Mouse (Mus musculus): ENCODE measurements at regions not wholly inside any gene's neighbourhood (a gene's known extent, or its start where the extent isn't known, plus 50 kb on each side); places are given as distances from the start of the nearest gene placed in this dataset.

GRCm38 (mm10) chr13:51926764-51927163 lies 80.3 kb downstream of the Gadd45g start:
- Histone ChIP-seq H3K27ac (ENCODE audit: insufficient read depth, low read depth, low read length) (no peak overlapping the region), H3K4me1 (ENCODE audit: control insufficient read depth, insufficient read depth, low read length) (peaks cover 2% of the 10 kb centered on the region; the same call in 1 of the 2 replicates), H3K4me3 (ENCODE audit: insufficient read depth, low read length) (no peak overlapping the region)
- TF ChIP-seq POLR2A (IDR thresholded peaks at IDR 0.05; ENCODE audit: borderline replicate concordance, low read depth, low read length) = no peak
- TF ChIP-seq CTCF (IDR thresholded peaks at IDR 0.05; ENCODE audit: low read depth, low read length) = no peak

- TF ChIP-seq POLR2A (IDR thresholded peaks at IDR 0.05; ENCODE audit: borderline replicate concordance, low read depth, low read length) (no peak), CTCF (IDR thresholded peaks at IDR 0.05; ENCODE audit: low read depth, low read length) (no peak)
- H3K4me1 ChIP-seq (ENCODE audit: control insufficient read depth, insufficient read depth, low read length) = no peaks in the 10 kb centered on the region
- no peak overlapping the region for H3K27ac ChIP-seq (ENCODE audit: insufficient read depth, low read depth, low read length)
- no peak overlapping the region for H3K4me3 ChIP-seq (ENCODE audit: insufficient read depth, low read length)
These were observed 83.3 kb downstream of the Gadd45g start for GRCm38 (mm10) chr13:51929730-51930129.

GRCm38 (mm10) chr13:51930301-51930747 lies 83.8 kb downstream of the Gadd45g start:
- Histone ChIP-seq H3K27ac (ENCODE audit: insufficient read depth, low read depth, low read length) (no peak overlapping the region), H3K4me3 (ENCODE audit: insufficient read depth, low read length) (no peak overlapping the region), H3K4me1 (ENCODE audit: control insufficient read depth, insufficient read depth, low read length) (no peaks in the 10 kb centered on the region)
- TF ChIP-seq CTCF (IDR thresholded peaks at IDR 0.05; ENCODE audit: low read depth, low read length) = no peak
- no peak for TF ChIP-seq POLR2A (IDR thresholded peaks at IDR 0.05; ENCODE audit: borderline replicate concordance, low read depth, low read length)

GRCm38 (mm10) chr13:51930931-51931330 lies 84.5 kb downstream of the Gadd45g start:
- no peak for TF ChIP-seq CTCF (IDR thresholded peaks at IDR 0.05; ENCODE audit: low read depth, low read length)
- no peak for TF ChIP-seq POLR2A (IDR thresholded peaks at IDR 0.05; ENCODE audit: borderline replicate concordance, low read depth, low read length)
- Histone ChIP-seq H3K4me1 (ENCODE audit: control insufficient read depth, insufficient read depth, low read length) (no peaks in the 10 kb centered on the region), H3K4me3 (ENCODE audit: insufficient read depth, low read length) (no peak overlapping the region), H3K27ac (ENCODE audit: insufficient read depth, low read depth, low read length) (no peak overlapping the region)

- no peak for TF ChIP-seq CTCF (IDR thresholded peaks at IDR 0.05; ENCODE audit: low read depth, low read length)
- TF ChIP-seq POLR2A (IDR thresholded peaks at IDR 0.05; ENCODE audit: borderline replicate concordance, low read depth, low read length) = no peak
- Histone ChIP-seq H3K4me1 (ENCODE audit: control insufficient read depth, insufficient read depth, low read length) (no peaks in the 10 kb centered on the region), H3K27ac (ENCODE audit: insufficient read depth, low read depth, low read length) (no peak overlapping the region), H3K4me3 (ENCODE audit: insufficient read depth, low read length) (no peak overlapping the region)
These were observed 89.3 kb downstream of the Gadd45g start for GRCm38 (mm10) chr13:51935827-51936226.

GRCm38 (mm10) chr13:51936441-51936840 lies 90.0 kb downstream of the Gadd45g start:
- no peaks in the 10 kb centered on the region for H3K4me1 ChIP-seq (ENCODE audit: control insufficient read depth, insufficient read depth, low read length)
- TF ChIP-seq CTCF (IDR thresholded peaks at IDR 0.05; ENCODE audit: low read depth, low read length) (no peak), POLR2A (IDR thresholded peaks at IDR 0.05; ENCODE audit: borderline replicate concordance, low read depth, low read length) (no peak)
- H3K4me3 ChIP-seq (ENCODE audit: insufficient read depth, low read length) = no peak overlapping the region
- no peak overlapping the region for H3K27ac ChIP-seq (ENCODE audit: insufficient read depth, low read depth, low read length)

GRCm38 (mm10) chr13:51937898-51938297 lies 91.4 kb downstream of the Gadd45g start:
- TF ChIP-seq POLR2A (IDR thresholded peaks at IDR 0.05; ENCODE audit: borderline replicate concordance, low read depth, low read length) (no peak), CTCF (IDR thresholded peaks at IDR 0.05; ENCODE audit: low read depth, low read length) (no peak)

GRCm38 (mm10) chr13:51939262-51939661 lies 92.8 kb downstream of the Gadd45g start:
- no peak for TF ChIP-seq POLR2A (IDR thresholded peaks at IDR 0.05; ENCODE audit: borderline replicate concordance, low read depth, low read length)
- no peak for TF ChIP-seq CTCF (IDR thresholded peaks at IDR 0.05; ENCODE audit: low read depth, low read length)
- no peak overlapping the region for H3K4me3 ChIP-seq (ENCODE audit: insufficient read depth, low read length)
- no peaks in the 10 kb centered on the region for H3K4me1 ChIP-seq (ENCODE audit: control insufficient read depth, insufficient read depth, low read length)
- no peak overlapping the region for H3K27ac ChIP-seq (ENCODE audit: insufficient read depth, low read depth, low read length)

More at GRCm38 (mm10) chr13:51937898-51938297, 91.4 kb downstream of the Gadd45g start:
- no peak overlapping the region for H3K4me3 ChIP-seq (ENCODE audit: insufficient read depth, low read length)
- H3K27ac ChIP-seq (ENCODE audit: insufficient read depth, low read depth, low read length) = no peak overlapping the region
- no peaks in the 10 kb centered on the region for H3K4me1 ChIP-seq (ENCODE audit: control insufficient read depth, insufficient read depth, low read length)

GRCm38 (mm10) chr13:51939715-51940114 lies 93.2 kb downstream of the Gadd45g start:
- Histone ChIP-seq H3K4me1 (ENCODE audit: control insufficient read depth, insufficient read depth, low read length) (no peaks in the 10 kb centered on the region), H3K4me3 (ENCODE audit: insufficient read depth, low read length) (no peak overlapping the region), H3K27ac (ENCODE audit: insufficient read depth, low read depth, low read length) (no peak overlapping the region)
- TF ChIP-seq CTCF (IDR thresholded peaks at IDR 0.05; ENCODE audit: low read depth, low read length) (no peak), POLR2A (IDR thresholded peaks at IDR 0.05; ENCODE audit: borderline replicate concordance, low read depth, low read length) (no peak)

GRCm38 (mm10) chr13:51946171-51946570 lies 99.7 kb downstream of the Gadd45g start:
- Histone ChIP-seq H3K4me1 (ENCODE audit: control insufficient read depth, insufficient read depth, low read length) (peaks cover 25% of the 10 kb centered on the region), H3K4me3 (ENCODE audit: insufficient read depth, low read length) (peak overlapping the region; percentile 5; the same call in 1 of the 2 replicates), H3K27ac (ENCODE audit: insufficient read depth, low read depth, low read length) (peak overlapping the region; percentile 75)
- TF ChIP-seq CTCF (IDR thresholded peaks at IDR 0.05; ENCODE audit: low read depth, low read length) (no peak), POLR2A (IDR thresholded peaks at IDR 0.05; ENCODE audit: borderline replicate concordance, low read depth, low read length) (no peak)

GRCm38 (mm10) chr13:51948896-51949295 lies 102.4 kb downstream of the Gadd45g start:
- Histone ChIP-seq H3K27ac (ENCODE audit: insufficient read depth, low read depth, low read length) (no peak overlapping the region), H3K4me3 (ENCODE audit: insufficient read depth, low read length) (no peak overlapping the region), H3K4me1 (ENCODE audit: control insufficient read depth, insufficient read depth, low read length) (peaks cover 29% of the 10 kb centered on the region)
- no peak for TF ChIP-seq CTCF (IDR thresholded peaks at IDR 0.05; ENCODE audit: low read depth, low read length)
- no peak for TF ChIP-seq POLR2A (IDR thresholded peaks at IDR 0.05; ENCODE audit: borderline replicate concordance, low read depth, low read length)
